Mouse (Mus musculus): ENCODE measurements around the gene Bcam.

- TF ChIP-seq POLR2A (IDR thresholded peaks at IDR 0.05; ENCODE audit: control insufficient read depth, low read depth, low read length): no peak
- no peak for TF ChIP-seq CTCF (IDR thresholded peaks at IDR 0.05; ENCODE audit: control insufficient read depth, insufficient read depth, insufficient replicate concordance, low read depth, low read length)
These were observed 25.4 kb upstream of the Bcam start for GRCm38 (mm10) chr7:19796254-19796653.

Data from testis, adult 2 months (tissue).